Mouse (Mus musculus): ENCODE measurements around the gene Tenm2.

- TF ChIP-seq CTCF (IDR thresholded peaks at IDR 0.05; ENCODE audit: control insufficient read depth, insufficient read depth, insufficient replicate concordance, low read depth, low read length): no peak
- TF ChIP-seq POLR2A (IDR thresholded peaks at IDR 0.05; ENCODE audit: control insufficient read depth, low read depth, low read length): no peak
Measured at GRCm38 (mm10) chr11:36056525-36056924, 1179.2 kb downstream of the Tenm2 start.

Data from testis, adult 2 months (tissue).